Mouse (Mus musculus): ENCODE data around the gene Porcn. TPM values are rescaled to one million over a fixed set of nuclear protein-coding genes. Genes with fewer than 3 reads are reported as not detected.

Porcn gene
- polyA plus RNA-seq, 1 experiment from 2014 or later, result 9.2 TPM

DNA sequence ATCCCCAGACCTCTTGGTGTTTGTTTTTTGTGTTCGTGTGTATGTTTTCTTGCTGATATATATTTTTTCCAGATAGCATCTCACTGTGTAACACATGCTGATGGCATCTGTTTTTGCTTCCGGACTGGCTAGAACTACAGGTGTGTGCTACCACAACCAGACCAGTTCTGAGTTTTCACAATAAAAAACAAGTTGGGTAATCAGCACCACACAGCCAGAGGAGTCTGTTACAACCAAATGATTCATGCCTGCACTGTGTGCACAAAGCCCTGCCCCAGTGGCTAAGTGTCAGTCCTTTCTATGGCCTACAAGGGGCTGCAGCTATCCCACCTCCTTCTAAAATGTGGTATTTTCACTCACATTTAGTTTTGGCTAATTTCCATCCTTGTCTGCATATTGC is 30.4 kb upstream of the Porcn start:
- no peak overlapping the region for H3K4me2 ChIP-seq (ENCODE audit: low read length)
- H3K36me3 ChIP-seq (ENCODE audit: control insufficient read depth, insufficient read depth, low read length), result no peaks in the 10 kb centered on the region
- H3K27ac ChIP-seq (ENCODE audit: low read depth), result no peak overlapping the region
- 83% methylated on average over 2 of the region's 2 CpGs for WGBS
- ATAC-seq (replicated peaks; ENCODE audit: low FRiP score, low TSS enrichment, low read depth) (no peak), DNase-seq (ENCODE audit: low spot score) (no peak)
- H3K27me3 ChIP-seq (replicated peaks; ENCODE audit: control insufficient read depth, insufficient read depth, low read length), result no peaks in the 10 kb centered on the region
- H3K4me3 ChIP-seq (ENCODE audit: low read depth, low read length), result no peak overlapping the region
- no peaks in the 10 kb centered on the region for H3K4me1 ChIP-seq (replicated peaks; ENCODE audit: control insufficient read depth, insufficient read depth, low read length)
- no peaks in the 10 kb centered on the region for H3K9me3 ChIP-seq (ENCODE audit: control insufficient read depth, low read length)
- H3K9ac ChIP-seq (ENCODE audit: low read length), result no peak overlapping the region

DNA sequence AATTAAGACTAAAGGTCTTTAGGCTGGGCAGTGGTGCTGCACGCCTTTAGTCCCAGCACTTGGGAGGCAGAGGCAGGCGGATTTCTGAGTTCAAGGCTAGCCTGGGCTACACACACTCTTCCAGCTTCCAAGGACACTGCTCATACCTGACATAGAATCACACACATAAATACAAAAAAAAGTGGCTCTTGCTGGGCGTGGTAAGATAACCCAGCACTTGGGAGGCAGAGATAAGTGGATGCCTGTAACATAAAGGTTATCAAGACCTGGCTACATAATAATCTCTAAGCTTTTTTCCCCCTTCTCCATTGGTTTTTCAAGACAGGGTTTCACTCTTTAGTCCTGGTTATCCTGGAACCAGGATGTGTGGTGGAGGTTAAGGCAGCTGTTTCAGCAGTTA is 27.3 kb upstream of the Porcn start:
- Histone ChIP-seq H3K9me3 (ENCODE audit: control insufficient read depth, low read length) (no peaks in the 10 kb centered on the region), H3K4me1 (replicated peaks; ENCODE audit: control insufficient read depth, insufficient read depth, low read length) (no peaks in the 10 kb centered on the region), H3K36me3 (ENCODE audit: control insufficient read depth, insufficient read depth, low read length) (no peaks in the 10 kb centered on the region), H3K27me3 (replicated peaks; ENCODE audit: control insufficient read depth, insufficient read depth, low read length) (no peaks in the 10 kb centered on the region), H3K9ac (ENCODE audit: low read length) (no peak overlapping the region), H3K4me2 (ENCODE audit: low read length) (no peak overlapping the region), H3K4me3 (ENCODE audit: low read depth, low read length) (no peak overlapping the region), H3K27ac (ENCODE audit: low read depth) (no peak overlapping the region)
- 86% methylated on average over 3 of the region's 3 CpGs for WGBS
- ATAC-seq (replicated peaks; ENCODE audit: low FRiP score, low TSS enrichment, low read depth) (no peak), DNase-seq (ENCODE audit: low spot score) (no peak)

DNA sequence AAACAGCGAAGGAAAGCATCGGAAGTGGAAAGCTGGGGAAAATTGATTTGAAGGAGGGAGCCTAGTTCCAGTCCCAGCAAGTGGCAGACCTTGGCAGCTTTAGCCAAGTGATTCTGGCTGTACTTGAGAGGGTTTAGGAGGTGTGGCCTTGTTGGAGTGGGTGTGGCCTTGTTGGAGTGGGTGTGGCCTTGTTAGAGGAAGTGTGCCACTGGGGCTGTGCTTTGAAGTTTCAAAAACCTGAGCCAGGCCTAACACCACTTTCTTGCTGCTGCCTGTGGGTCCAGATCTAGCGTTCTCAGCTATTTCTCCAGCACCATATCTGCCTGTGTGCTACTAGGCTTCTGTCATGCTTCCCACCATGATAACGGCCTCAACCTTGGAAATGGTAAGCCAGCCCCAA is 23.9 kb upstream of the Porcn start:
- no peaks in the 10 kb centered on the region for H3K9me3 ChIP-seq (ENCODE audit: control insufficient read depth, low read length)
- DNase-seq (ENCODE audit: low spot score), result no peak
- H3K4me1 ChIP-seq (replicated peaks; ENCODE audit: control insufficient read depth, insufficient read depth, low read length), result no peaks in the 10 kb centered on the region
- no peak for ATAC-seq (replicated peaks; ENCODE audit: low FRiP score, low TSS enrichment, low read depth)
- no peak overlapping the region for H3K4me2 ChIP-seq (ENCODE audit: low read length)
- H3K36me3 ChIP-seq (ENCODE audit: control insufficient read depth, insufficient read depth, low read length), result no peaks in the 10 kb centered on the region
- H3K4me3 ChIP-seq (ENCODE audit: low read depth, low read length), result no peak overlapping the region
- H3K9ac ChIP-seq (ENCODE audit: low read length), result no peak overlapping the region
- H3K27me3 ChIP-seq (replicated peaks; ENCODE audit: control insufficient read depth, insufficient read depth, low read length), result no peaks in the 10 kb centered on the region
- no peak overlapping the region for H3K27ac ChIP-seq (ENCODE audit: low read depth)
- WGBS, result 81% methylated on average over 4 of the region's 4 CpGs

DNA sequence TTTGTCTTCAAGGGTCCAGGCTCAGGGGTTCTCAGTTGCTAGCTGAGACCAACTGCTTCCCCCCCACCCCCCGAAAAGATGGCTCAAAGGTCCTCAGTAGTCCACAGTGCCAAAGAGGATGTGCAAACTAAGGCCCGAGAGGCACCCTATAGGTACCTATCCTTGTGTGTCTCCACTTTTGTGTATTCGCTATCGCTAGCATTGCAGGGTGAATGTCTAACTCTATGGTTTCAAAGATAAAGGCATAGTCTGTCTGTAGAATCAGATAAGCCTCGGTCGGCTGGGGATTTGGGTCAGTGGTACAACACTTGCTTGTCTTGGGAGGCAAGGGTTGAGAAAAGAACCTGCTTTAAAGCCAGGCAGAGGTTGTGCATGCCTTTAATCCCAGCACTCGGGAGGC is 17.1 kb upstream of the Porcn start:
- Histone ChIP-seq H3K9me3 (ENCODE audit: control insufficient read depth, low read length) (no peaks in the 10 kb centered on the region), H3K27me3 (replicated peaks; ENCODE audit: control insufficient read depth, insufficient read depth, low read length) (no peaks in the 10 kb centered on the region), H3K4me3 (ENCODE audit: low read depth, low read length) (no peak overlapping the region), H3K36me3 (ENCODE audit: control insufficient read depth, insufficient read depth, low read length) (no peaks in the 10 kb centered on the region), H3K9ac (ENCODE audit: low read length) (no peak overlapping the region), H3K4me1 (replicated peaks; ENCODE audit: control insufficient read depth, insufficient read depth, low read length) (no peaks in the 10 kb centered on the region), H3K4me2 (ENCODE audit: low read length) (no peak overlapping the region), H3K27ac (ENCODE audit: low read depth) (no peak overlapping the region)
- ATAC-seq (replicated peaks; ENCODE audit: low FRiP score, low TSS enrichment, low read depth) (no peak), DNase-seq (ENCODE audit: low spot score) (no peak)
- WGBS, result 86% methylated on average over 7 of the region's 7 CpGs

DNA sequence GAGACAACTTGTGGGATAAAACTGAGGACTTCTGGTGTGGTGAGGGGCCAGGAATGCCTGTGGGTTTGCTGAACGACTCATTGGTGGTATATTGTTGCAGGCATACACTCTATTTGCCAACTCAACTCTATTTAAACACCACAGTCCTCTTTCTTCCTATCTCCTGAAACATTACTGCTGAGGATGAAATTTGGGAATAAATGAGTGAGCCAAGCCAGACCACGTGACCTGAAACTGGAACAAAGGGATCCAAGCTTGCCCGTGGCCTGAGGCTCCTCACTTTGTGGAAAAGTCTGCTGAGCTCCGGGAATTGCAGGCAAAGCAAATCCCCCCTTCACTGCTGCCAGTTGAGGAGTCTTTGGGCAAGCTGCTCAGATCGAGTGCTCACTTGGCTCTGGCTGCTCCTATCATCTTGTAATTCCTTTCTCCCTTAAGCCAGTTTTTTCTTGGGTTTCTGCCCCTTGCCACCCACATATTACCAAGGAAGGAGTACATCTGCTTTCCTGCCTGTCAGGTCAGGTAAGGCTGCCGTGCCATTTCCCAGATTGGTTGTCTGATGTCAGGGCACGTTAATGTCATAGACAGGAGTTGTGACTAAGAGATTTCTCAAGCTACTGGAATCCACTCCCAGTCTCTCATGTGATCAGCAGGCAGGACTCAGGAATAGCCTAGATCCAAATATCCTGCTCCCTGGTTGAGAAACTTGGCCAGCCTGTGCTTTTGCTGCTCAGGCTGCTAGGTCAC is 16.5 kb upstream of the Porcn start:
- 60% methylated on average over 7 of the region's 7 CpGs for WGBS
- H3K4me2 ChIP-seq (ENCODE audit: low read length), result no peak overlapping the region
- H3K4me1 ChIP-seq (replicated peaks; ENCODE audit: control insufficient read depth, insufficient read depth, low read length), result no peaks in the 10 kb centered on the region
- no peaks in the 10 kb centered on the region for H3K36me3 ChIP-seq (ENCODE audit: control insufficient read depth, insufficient read depth, low read length)
- H3K9me3 ChIP-seq (ENCODE audit: control insufficient read depth, low read length), result no peaks in the 10 kb centered on the region
- no peak for ATAC-seq (replicated peaks; ENCODE audit: low FRiP score, low TSS enrichment, low read depth)
- no peaks in the 10 kb centered on the region for H3K27me3 ChIP-seq (replicated peaks; ENCODE audit: control insufficient read depth, insufficient read depth, low read length)
- DNase-seq (ENCODE audit: low spot score), result no peak
- no peak overlapping the region for H3K27ac ChIP-seq (ENCODE audit: low read depth)
- no peak overlapping the region for H3K4me3 ChIP-seq (ENCODE audit: low read depth, low read length)
- no peak overlapping the region for H3K9ac ChIP-seq (ENCODE audit: low read length)

DNA sequence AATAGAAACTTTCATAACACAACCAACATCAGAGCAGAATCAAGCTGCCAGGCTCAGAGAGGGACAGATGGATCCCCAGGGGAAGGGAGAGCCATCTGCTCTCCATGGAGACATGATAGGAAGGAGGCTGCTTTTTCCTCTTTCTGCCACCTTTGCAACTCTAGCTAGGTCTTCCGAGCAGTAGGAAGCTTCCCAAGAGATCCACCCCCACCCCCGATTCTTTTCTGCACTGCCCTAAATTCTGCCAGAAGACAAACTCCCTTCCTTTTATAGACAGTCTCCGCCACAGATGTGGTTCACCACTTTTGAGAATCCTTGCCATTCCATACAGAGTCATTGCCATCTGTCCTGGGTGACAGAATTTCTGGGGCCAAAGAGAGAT is 16.0 kb upstream of the Porcn start:
- no peak for DNase-seq (ENCODE audit: low spot score)
- Histone ChIP-seq H3K27ac (ENCODE audit: low read depth) (no peak overlapping the region), H3K36me3 (ENCODE audit: control insufficient read depth, insufficient read depth, low read length) (no peaks in the 10 kb centered on the region), H3K27me3 (replicated peaks; ENCODE audit: control insufficient read depth, insufficient read depth, low read length) (no peaks in the 10 kb centered on the region), H3K4me1 (replicated peaks; ENCODE audit: control insufficient read depth, insufficient read depth, low read length) (no peaks in the 10 kb centered on the region), H3K9me3 (ENCODE audit: control insufficient read depth, low read length) (no peaks in the 10 kb centered on the region), H3K9ac (ENCODE audit: low read length) (no peak overlapping the region), H3K4me3 (ENCODE audit: low read depth, low read length) (no peak overlapping the region), H3K4me2 (ENCODE audit: low read length) (no peak overlapping the region)
- 66% methylated on average over 3 of the region's 3 CpGs for WGBS
- ATAC-seq (replicated peaks; ENCODE audit: low FRiP score, low TSS enrichment, low read depth), result no peak

DNA sequence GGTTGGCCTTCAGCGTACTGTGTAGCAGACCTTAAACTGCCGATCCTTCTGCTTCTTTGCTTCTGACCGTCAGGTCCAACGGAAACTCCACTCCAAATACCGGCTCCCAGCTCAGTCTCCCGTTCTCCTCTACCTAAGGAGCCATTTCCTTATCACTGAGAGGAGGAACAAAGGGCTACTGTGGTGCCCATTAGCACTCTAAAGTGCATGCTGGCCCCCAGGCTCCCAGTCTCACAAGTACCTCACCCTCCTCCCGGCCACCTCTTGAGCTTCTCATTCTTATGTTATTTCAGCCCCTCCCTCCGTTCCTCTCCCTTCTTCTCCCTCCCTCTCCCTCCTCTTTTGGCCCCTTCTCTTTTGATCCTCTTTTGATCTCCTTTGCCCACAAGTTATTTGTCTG is 13.3 kb upstream of the Porcn start:
- no peak overlapping the region for H3K4me2 ChIP-seq (ENCODE audit: low read length)
- no peaks in the 10 kb centered on the region for H3K9me3 ChIP-seq (ENCODE audit: control insufficient read depth, low read length)
- no peak for ATAC-seq (replicated peaks; ENCODE audit: low FRiP score, low TSS enrichment, low read depth)
- H3K4me1 ChIP-seq (replicated peaks; ENCODE audit: control insufficient read depth, insufficient read depth, low read length), result no peaks in the 10 kb centered on the region
- H3K27ac ChIP-seq (ENCODE audit: low read depth), result no peak overlapping the region
- whole genome bisulfite sequencing, result 30% methylated on average over 8 of the region's 8 CpGs
- no peak overlapping the region for H3K4me3 ChIP-seq (ENCODE audit: low read depth, low read length)
- H3K27me3 ChIP-seq (replicated peaks; ENCODE audit: control insufficient read depth, insufficient read depth, low read length), result no peaks in the 10 kb centered on the region
- no peak overlapping the region for H3K9ac ChIP-seq (ENCODE audit: low read length)
- no peaks in the 10 kb centered on the region for H3K36me3 ChIP-seq (ENCODE audit: control insufficient read depth, insufficient read depth, low read length)
- no peak for DNase-seq (ENCODE audit: low spot score)

DNA sequence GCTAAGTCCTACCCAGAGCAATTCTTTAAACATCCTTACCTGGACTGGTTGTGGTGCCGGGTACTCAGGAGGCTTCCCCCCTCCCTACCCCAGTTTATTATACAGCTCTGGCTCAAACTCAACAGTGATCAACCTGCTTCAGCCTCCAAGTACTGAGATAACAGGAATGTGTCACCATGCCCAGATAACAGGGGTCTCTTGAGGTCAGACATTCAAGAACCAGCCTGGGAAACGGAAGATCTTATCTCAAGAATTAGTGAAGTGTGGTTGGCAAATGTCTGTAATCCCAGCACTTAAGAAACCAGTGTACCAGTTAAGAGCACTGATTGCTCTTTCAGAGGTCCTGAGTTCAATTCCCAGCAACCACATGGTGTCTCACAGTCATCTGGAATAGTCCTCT is 11.8 kb upstream of the Porcn start:
- Histone ChIP-seq H3K9me3 (ENCODE audit: control insufficient read depth, low read length) (no peaks in the 10 kb centered on the region), H3K4me2 (ENCODE audit: low read length) (no peak overlapping the region), H3K27me3 (replicated peaks; ENCODE audit: control insufficient read depth, insufficient read depth, low read length) (no peaks in the 10 kb centered on the region), H3K36me3 (ENCODE audit: control insufficient read depth, insufficient read depth, low read length) (no peaks in the 10 kb centered on the region), H3K27ac (ENCODE audit: low read depth) (no peak overlapping the region), H3K9ac (ENCODE audit: low read length) (no peak overlapping the region), H3K4me1 (replicated peaks; ENCODE audit: control insufficient read depth, insufficient read depth, low read length) (no peaks in the 10 kb centered on the region), H3K4me3 (ENCODE audit: low read depth, low read length) (no peak overlapping the region)
- no peak for DNase-seq (ENCODE audit: low spot score)
- ATAC-seq (replicated peaks; ENCODE audit: low FRiP score, low TSS enrichment, low read depth), result no peak
- WGBS, result 65% methylated on average over 2 of the region's 2 CpGs

DNA sequence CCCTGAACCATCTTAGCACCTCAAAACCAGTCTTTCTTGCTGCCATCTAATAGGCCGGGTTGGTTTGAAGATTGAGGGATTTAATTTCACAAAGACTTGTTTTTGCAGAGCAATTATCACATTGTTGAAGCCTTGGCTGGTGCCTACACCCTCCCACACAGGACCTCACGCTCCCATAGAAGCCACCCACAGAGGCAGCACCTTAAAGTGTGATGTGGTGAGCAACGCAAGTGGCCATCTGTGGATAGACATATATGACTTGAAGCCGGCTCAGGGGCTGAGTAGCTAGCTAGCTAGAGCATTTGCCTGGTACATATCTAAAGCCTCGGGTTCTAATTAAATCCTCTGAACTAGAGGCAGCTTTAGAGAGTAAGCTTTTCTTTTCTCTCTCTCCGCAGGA is 11.1 kb upstream of the Porcn start:
- Histone ChIP-seq H3K9ac (ENCODE audit: low read length) (no peak overlapping the region), H3K27me3 (replicated peaks; ENCODE audit: control insufficient read depth, insufficient read depth, low read length) (no peaks in the 10 kb centered on the region), H3K4me3 (ENCODE audit: low read depth, low read length) (no peak overlapping the region), H3K36me3 (ENCODE audit: control insufficient read depth, insufficient read depth, low read length) (no peaks in the 10 kb centered on the region), H3K4me1 (replicated peaks; ENCODE audit: control insufficient read depth, insufficient read depth, low read length) (no peaks in the 10 kb centered on the region), H3K27ac (ENCODE audit: low read depth) (no peak overlapping the region), H3K4me2 (ENCODE audit: low read length) (no peak overlapping the region), H3K9me3 (ENCODE audit: control insufficient read depth, low read length) (no peaks in the 10 kb centered on the region)
- WGBS, result 43% methylated on average over 6 of the region's 6 CpGs
- no peak for DNase-seq (ENCODE audit: low spot score)
- ATAC-seq (replicated peaks; ENCODE audit: low FRiP score, low TSS enrichment, low read depth), result no peak
